Mouse (Mus musculus): ENCODE data around the gene Prkab1. TPM values are rescaled to one million over a fixed set of nuclear protein-coding genes. Genes with fewer than 3 reads are reported as not detected.

The Prkab1 gene
- polyA plus RNA-seq, 1 experiment, result 89.2 TPM

DNA sequence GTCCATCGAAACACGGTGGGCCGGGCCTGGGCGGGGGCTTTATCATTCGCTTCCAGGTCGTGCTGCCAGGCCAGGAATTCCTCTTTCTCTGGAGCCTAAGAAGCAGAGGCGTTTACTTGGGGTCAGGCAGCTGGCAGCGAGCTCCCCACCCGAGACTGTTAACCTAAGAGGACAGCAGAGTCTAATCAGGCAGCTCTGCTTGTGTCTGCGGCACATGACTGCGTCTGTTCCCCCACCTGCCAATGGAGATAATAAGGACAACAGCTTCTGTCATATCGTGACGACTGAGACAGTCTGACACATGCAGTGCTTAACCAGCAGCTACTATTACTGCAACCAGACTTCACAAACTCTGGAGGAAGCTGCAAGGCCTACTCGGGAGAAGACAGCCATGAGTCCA lies 2.8 kb downstream of the Prkab1 start:
- Histone ChIP-seq H3K27ac (ENCODE audit: insufficient read depth, low read depth, low read length) (no peak overlapping the region), H3K4me3 (ENCODE audit: insufficient read depth, low read depth, low read length) (no peak overlapping the region), H3K36me3 (ENCODE audit: control insufficient read depth, insufficient read depth, low read length) (peaks cover 9% of the 10 kb centered on the region), H3K4me1 (ENCODE audit: control insufficient read depth, insufficient read depth, low read length) (peaks cover 20% of the 10 kb centered on the region), H3K27me3 (replicated peaks; ENCODE audit: control insufficient read depth, insufficient read depth, low read length) (no peaks in the 10 kb centered on the region)
- no peak for DNase-seq
- TF ChIP-seq CTCF (conservative IDR thresholded peaks at IDR 0.05; ENCODE audit: insufficient read depth, insufficient read length, low read depth, low read length) (no peak), POLR2A (IDR thresholded peaks at IDR 0.05; ENCODE audit: low read depth, low read length) (no peak)
- WGBS, result 86% methylated on average over 14 of the region's 14 CpGs

- TF ChIP-seq POLR2A (IDR thresholded peaks at IDR 0.05; ENCODE audit: low read depth, low read length) (no peak), CTCF (conservative IDR thresholded peaks at IDR 0.05; ENCODE audit: insufficient read depth, insufficient read length, low read depth, low read length) (no peak)
- H3K4me3 ChIP-seq (ENCODE audit: insufficient read depth, low read depth, low read length), result no peak overlapping the region
- peak; percentile 85 for DNase-seq
- peaks cover 9% of the 10 kb centered on the region for H3K36me3 ChIP-seq (ENCODE audit: control insufficient read depth, insufficient read depth, low read length)
- peak overlapping the region; percentile 59 for H3K27ac ChIP-seq (ENCODE audit: insufficient read depth, low read depth, low read length)
- 16% methylated on average over 11 of the region's 11 CpGs for WGBS
- no peaks in the 10 kb centered on the region for H3K27me3 ChIP-seq (replicated peaks; ENCODE audit: control insufficient read depth, insufficient read depth, low read length)
- H3K4me1 ChIP-seq (ENCODE audit: control insufficient read depth, insufficient read depth, low read length), result peaks cover 20% of the 10 kb centered on the region
Observed at GRCm38 (mm10) chr5:116019371-116019770, 4.9 kb downstream of the Prkab1 start.

DNA sequence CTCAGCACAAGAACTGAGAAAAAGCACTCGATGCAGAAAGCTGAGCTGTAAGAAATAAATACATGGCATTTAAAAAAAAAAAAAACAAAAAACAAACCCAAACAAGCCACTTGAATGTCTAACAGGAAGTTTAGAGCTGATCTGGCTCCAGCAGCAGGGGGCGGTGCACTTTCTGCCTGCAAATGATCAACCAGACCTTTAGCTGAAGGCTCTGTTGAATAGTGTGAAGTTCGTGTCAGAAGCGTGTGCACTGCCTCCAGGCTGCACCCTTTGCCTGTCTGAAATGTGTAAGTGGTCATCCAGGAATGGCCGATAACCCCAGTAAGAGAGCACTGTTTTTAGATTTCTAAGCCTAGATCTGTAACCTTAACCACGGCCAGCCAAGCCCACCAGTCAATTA lies 5.5 kb downstream of the Prkab1 start:
- Histone ChIP-seq H3K36me3 (ENCODE audit: control insufficient read depth, insufficient read depth, low read length) (peaks cover 11% of the 10 kb centered on the region), H3K4me3 (ENCODE audit: insufficient read depth, low read depth, low read length) (no peak overlapping the region), H3K4me1 (ENCODE audit: control insufficient read depth, insufficient read depth, low read length) (peaks cover 20% of the 10 kb centered on the region), H3K27me3 (replicated peaks; ENCODE audit: control insufficient read depth, insufficient read depth, low read length) (no peaks in the 10 kb centered on the region), H3K27ac (ENCODE audit: insufficient read depth, low read depth, low read length) (peak overlapping the region; percentile 59)
- peak; percentile 88 for DNase-seq
- TF ChIP-seq CTCF (conservative IDR thresholded peaks at IDR 0.05; ENCODE audit: insufficient read depth, insufficient read length, low read depth, low read length) (peak; percentile 55), POLR2A (IDR thresholded peaks at IDR 0.05; ENCODE audit: low read depth, low read length) (no peak)
- WGBS, result 18% methylated on average over 6 of the region's 6 CpGs

- TF ChIP-seq CTCF (conservative IDR thresholded peaks at IDR 0.05; ENCODE audit: insufficient read depth, insufficient read length, low read depth, low read length), result no peak
- no peak for TF ChIP-seq POLR2A (IDR thresholded peaks at IDR 0.05; ENCODE audit: low read depth, low read length)
- Histone ChIP-seq H3K27ac (ENCODE audit: insufficient read depth, low read depth, low read length) (peak overlapping the region; percentile 14; the same call in 1 of the 2 replicates), H3K4me3 (ENCODE audit: insufficient read depth, low read depth, low read length) (no peak overlapping the region), H3K4me1 (ENCODE audit: control insufficient read depth, insufficient read depth, low read length) (peaks cover 20% of the 10 kb centered on the region), H3K36me3 (ENCODE audit: control insufficient read depth, insufficient read depth, low read length) (peaks cover 16% of the 10 kb centered on the region), H3K27me3 (replicated peaks; ENCODE audit: control insufficient read depth, insufficient read depth, low read length) (no peaks in the 10 kb centered on the region)
- 79% methylated on average over 9 of the region's 9 CpGs for WGBS
- no peak for DNase-seq
Observed at GRCm38 (mm10) chr5:116018196-116018595, 6.1 kb downstream of the Prkab1 start.

GRCm38 (mm10) chr5:116017391-116017790 lies 6.9 kb downstream of the Prkab1 start:
- 85% methylated on average over 8 of the region's 8 CpGs for WGBS

DNA sequence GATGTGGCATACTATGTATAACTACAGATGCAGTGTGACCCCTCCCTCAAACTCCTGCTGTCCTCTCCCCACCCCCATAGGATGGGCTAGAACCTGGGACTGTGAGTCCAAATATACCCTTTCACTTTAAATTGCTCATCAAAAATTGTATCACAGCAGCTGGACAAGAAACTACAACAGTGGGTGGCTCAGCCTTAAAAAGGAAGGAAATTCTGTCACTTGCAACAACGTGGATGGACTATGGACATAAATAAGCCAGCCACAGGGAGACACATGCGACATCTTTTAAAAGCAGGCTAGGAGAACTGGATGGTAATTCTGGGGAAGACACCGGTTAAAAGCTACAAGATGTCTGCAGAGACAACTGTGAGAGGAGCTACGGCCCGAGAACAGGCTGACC lies 7.8 kb downstream of the Prkab1 start:
- Histone ChIP-seq H3K4me3 (ENCODE audit: insufficient read depth, low read depth, low read length) (no peak overlapping the region), H3K27ac (ENCODE audit: insufficient read depth, low read depth, low read length) (no peak overlapping the region), H3K27me3 (replicated peaks; ENCODE audit: control insufficient read depth, insufficient read depth, low read length) (no peaks in the 10 kb centered on the region), H3K4me1 (ENCODE audit: control insufficient read depth, insufficient read depth, low read length) (peaks cover 15% of the 10 kb centered on the region), H3K36me3 (ENCODE audit: control insufficient read depth, insufficient read depth, low read length) (peaks cover 16% of the 10 kb centered on the region)
- no peak for TF ChIP-seq CTCF (conservative IDR thresholded peaks at IDR 0.05; ENCODE audit: insufficient read depth, insufficient read length, low read depth, low read length)
- TF ChIP-seq POLR2A (IDR thresholded peaks at IDR 0.05; ENCODE audit: low read depth, low read length), result no peak
- DNase-seq, result no peak
- 84% methylated on average over 5 of the region's 5 CpGs for WGBS

More at GRCm38 (mm10) chr5:116017391-116017790, 6.9 kb downstream of the Prkab1 start:
- no peak for DNase-seq
- Histone ChIP-seq H3K27me3 (replicated peaks; ENCODE audit: control insufficient read depth, insufficient read depth, low read length) (no peaks in the 10 kb centered on the region), H3K4me1 (ENCODE audit: control insufficient read depth, insufficient read depth, low read length) (peaks cover 15% of the 10 kb centered on the region), H3K27ac (ENCODE audit: insufficient read depth, low read depth, low read length) (no peak overlapping the region), H3K36me3 (ENCODE audit: control insufficient read depth, insufficient read depth, low read length) (peaks cover 16% of the 10 kb centered on the region), H3K4me3 (ENCODE audit: insufficient read depth, low read depth, low read length) (no peak overlapping the region)
- TF ChIP-seq POLR2A (IDR thresholded peaks at IDR 0.05; ENCODE audit: low read depth, low read length), result no peak
- TF ChIP-seq CTCF (conservative IDR thresholded peaks at IDR 0.05; ENCODE audit: insufficient read depth, insufficient read length, low read depth, low read length), result no peak

DNA sequence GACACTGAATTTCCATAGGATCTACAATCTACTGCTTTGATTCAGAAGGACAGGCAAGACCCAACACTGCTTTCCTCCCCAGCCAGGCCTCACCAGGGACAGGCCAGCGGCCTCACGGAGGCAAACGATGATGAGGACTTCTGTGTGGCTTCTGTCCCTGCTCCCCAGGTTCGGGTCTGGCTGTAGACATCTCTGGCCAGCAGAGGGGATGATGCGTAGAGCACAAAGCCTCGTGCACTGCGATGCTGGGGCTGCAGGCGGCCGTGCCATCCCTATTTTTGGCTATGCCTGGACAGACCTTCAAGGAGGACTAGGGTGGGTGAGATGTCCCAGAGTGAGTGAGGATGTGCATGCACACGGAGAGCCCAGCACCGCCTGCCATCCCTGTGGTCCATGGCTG lies 10.1 kb downstream of the Prkab1 start:
- no peak for DNase-seq
- 92% methylated on average over 11 of the region's 11 CpGs for WGBS
- TF ChIP-seq POLR2A (IDR thresholded peaks at IDR 0.05; ENCODE audit: low read depth, low read length), result no peak
- no peak for TF ChIP-seq CTCF (conservative IDR thresholded peaks at IDR 0.05; ENCODE audit: insufficient read depth, insufficient read length, low read depth, low read length)
- peaks cover 7% of the 10 kb centered on the region; the same call in 1 of the 2 replicates for H3K4me1 ChIP-seq (ENCODE audit: control insufficient read depth, insufficient read depth, low read length)
- H3K36me3 ChIP-seq (ENCODE audit: control insufficient read depth, insufficient read depth, low read length), result peaks cover 11% of the 10 kb centered on the region
- H3K4me3 ChIP-seq (ENCODE audit: insufficient read depth, low read depth, low read length), result no peak overlapping the region
- H3K27ac ChIP-seq (ENCODE audit: insufficient read depth, low read depth, low read length), result no peak overlapping the region
- no peaks in the 10 kb centered on the region for H3K27me3 ChIP-seq (replicated peaks; ENCODE audit: control insufficient read depth, insufficient read depth, low read length)

All from kidney, adult 2 months (tissue).